Mouse (Mus musculus) testis, adult 2 months (tissue): Measurements from ENCODE around the gene 2310050C09Rik. TPM values are rescaled to one million over a fixed set of nuclear protein-coding genes. Genes with fewer than 3 reads are reported as not detected.

Source experiments
- H3K27ac ChIP-seq: fragments of 200-500 bp; 2 replicates; pipeline ENCODE4 v1.5.1; 2012; ENCODE audit warnings: low read depth, low read length; ENCODE audit not compliant: control insufficient read depth, insufficient read depth
- H3K27me3 ChIP-seq: fragments of 200-500 bp; 2 replicates; pipeline ENCODE4 v1.6.1; 2012; ENCODE audit warnings: mild to moderate bottlenecking, low read length, moderate library complexity; ENCODE audit not compliant: control insufficient read depth, insufficient read depth
- H3K36me3 ChIP-seq: fragments of 200-500 bp; 2 replicates; pipeline ENCODE4 v1.6.1; 2012; ENCODE audit warnings: mild to moderate bottlenecking, low read length; ENCODE audit not compliant: control insufficient read depth, insufficient read depth
- H3K4me1 ChIP-seq: fragments of 200-500 bp; 2 replicates; pipeline ENCODE4 v1.6.1; 2012; ENCODE audit warnings: low read length; ENCODE audit not compliant: control insufficient read depth, insufficient read depth
- H3K4me3 ChIP-seq: fragments of 200-500 bp; 2 replicates; pipeline ENCODE4 v1.5.1; 2012; ENCODE audit warnings: low read depth, mild to moderate bottlenecking, low read length, moderate library complexity, mixed read lengths; ENCODE audit not compliant: control insufficient read depth
- CTCF ChIP-seq: fragments of 200-500 bp; IDR thresholded peaks from 2 replicates; pipeline ENCODE4 v1.5.1; 2012; ENCODE audit warnings: low read depth, mild to moderate bottlenecking, inconsistent platforms, low read length, moderate library complexity; ENCODE audit not compliant: control insufficient read depth, insufficient read depth, insufficient replicate concordance
- POLR2A ChIP-seq: fragments of 200-500 bp; IDR thresholded peaks from 2 replicates; pipeline ENCODE4 v1.6.1; 2012; ENCODE audit warnings: low read depth, mild to moderate bottlenecking, inconsistent platforms, low read length, moderate library complexity; ENCODE audit not compliant: control insufficient read depth
- polyA plus RNA-seq: library from polyadenylated mRNA; depleted of rRNA; stranded (reverse); fragments of >200 nt; gene quantifications from 2 replicates; pipeline ENCODE4 v1.2.3, GENCODE M21; 2012; rRNA removed

2310050C09Rik gene
- polyA plus RNA-seq, 1 experiment: not detected

DNA sequence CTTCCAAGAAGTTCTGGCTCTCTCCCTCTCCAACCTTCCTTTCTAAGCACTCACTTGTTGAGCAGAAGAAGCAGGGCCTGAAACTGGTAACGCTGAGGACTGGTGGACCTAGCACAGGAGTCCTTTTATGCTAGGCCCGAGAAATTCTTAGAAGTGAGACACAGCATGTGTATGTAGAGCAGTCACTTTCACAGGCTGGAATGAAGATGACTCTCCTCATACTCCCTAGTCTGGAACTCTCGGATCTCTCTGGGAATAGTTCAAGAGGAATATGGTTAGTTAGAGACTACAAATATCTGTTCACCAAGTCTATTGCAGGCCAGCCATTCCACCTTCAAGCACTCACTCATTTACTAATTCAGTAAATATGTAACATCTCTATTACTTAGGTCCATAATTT is 18.8 kb downstream of the 2310050C09Rik start, which contains the start of gene Lce1l:
Gene Lce1l, minus strand, starts transcription at position 101 of the 400 bp plus-strand sequence.
- Histone ChIP-seq H3K27ac (no peak within 1 kb of the TSS), H3K36me3 (no peaks in the 10 kb centered on the region), H3K4me1 (no peaks in the 10 kb centered on the region), H3K27me3 (no peaks in the 10 kb centered on the region), H3K4me3 (no peak within 1 kb of the TSS)
- TF ChIP-seq CTCF (no peak), POLR2A (no peak)

DNA sequence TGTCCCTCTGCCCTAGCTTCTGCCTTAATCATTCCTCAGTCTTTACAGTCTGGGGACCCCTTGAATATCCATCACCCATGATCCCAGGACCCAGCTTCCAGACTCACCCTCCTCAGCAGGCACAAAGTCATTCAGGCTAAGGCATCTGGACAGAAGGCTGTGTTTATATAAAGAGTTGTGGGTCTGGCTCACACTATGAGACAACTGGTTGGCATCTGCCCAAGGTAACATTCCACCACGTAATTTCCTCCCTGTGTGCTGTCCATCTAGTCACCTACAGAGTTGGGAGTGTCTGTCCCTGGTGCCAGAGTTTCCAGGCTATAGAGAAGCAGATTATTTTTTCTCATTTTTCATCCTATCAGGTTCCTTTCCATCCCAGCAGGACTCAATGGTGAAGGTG is 42.9 kb downstream of the 2310050C09Rik start, which contains the start of gene Kprp:
Gene Kprp, minus strand, starts transcription at position 140 of the 400 bp plus-strand sequence.
- TF ChIP-seq POLR2A (no peak), CTCF (no peak)
- H3K36me3 ChIP-seq: no peaks in the 10 kb centered on the region
- H3K4me1 ChIP-seq: peaks cover 12% of the 10 kb centered on the region
- H3K27me3 ChIP-seq: no peaks in the 10 kb centered on the region
- no peak within 1 kb of the TSS for H3K4me3 ChIP-seq
- H3K27ac ChIP-seq: no peak within 1 kb of the TSS

DNA sequence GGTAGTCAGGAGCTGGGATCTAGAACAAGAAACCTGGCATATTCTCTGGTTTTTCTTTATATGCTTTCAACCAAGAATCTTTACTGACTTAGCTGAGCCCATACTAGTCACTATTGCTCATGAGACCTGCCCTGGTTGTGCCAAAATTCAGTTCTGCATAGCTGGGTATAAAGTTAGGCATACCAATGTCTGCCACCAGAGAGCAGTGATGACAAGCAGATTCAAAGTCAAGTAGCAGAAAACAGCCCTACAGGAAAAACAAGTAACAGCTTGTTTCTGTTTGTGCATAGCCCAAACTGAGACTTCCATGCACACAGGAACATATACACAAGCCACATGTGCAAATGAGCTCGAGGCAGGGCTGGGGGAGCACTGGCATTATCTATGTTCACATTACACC is 44.2 kb downstream of the 2310050C09Rik start:
- Histone ChIP-seq H3K4me1 (peaks cover 12% of the 10 kb centered on the region), H3K36me3 (no peaks in the 10 kb centered on the region)

More for the DNA sequence above, 44.2 kb downstream of the 2310050C09Rik start:
- no peak overlapping the region for H3K4me3 ChIP-seq
- no peaks in the 10 kb centered on the region for H3K27me3 ChIP-seq
- TF ChIP-seq POLR2A: no peak
- no peak for TF ChIP-seq CTCF
- H3K27ac ChIP-seq: no peak overlapping the region

Other genes with a start within 250 kb of the 2310050C09Rik start
- 0.66 and 0.89 TPM in 2 replicates for gene Lce6a, start 248.6 kb downstream of the 2310050C09Rik start, polyA plus RNA-seq
- not detected in 2 replicates for gene Lce1a1, start 221.9 kb downstream of the 2310050C09Rik start, polyA plus RNA-seq
- not detected in 2 replicates for gene Lce1b, start 213.3 kb downstream of the 2310050C09Rik start, polyA plus RNA-seq
- not detected in 2 replicates for gene Lce1a2, start 199.9 kb downstream of the 2310050C09Rik start, polyA plus RNA-seq
- 0.42 and 0.85 TPM in 2 replicates for gene Lce1c, start 191.0 kb downstream of the 2310050C09Rik start, polyA plus RNA-seq
- gene Lce1d, start 183.0 kb downstream of the 2310050C09Rik start, polyA plus RNA-seq: not detected in 2 replicates
- not detected in 2 replicates for gene Lce1e, start 161.1 kb downstream of the 2310050C09Rik start, polyA plus RNA-seq
- not detected in 2 replicates for gene Lce1f, start 149.9 kb downstream of the 2310050C09Rik start, polyA plus RNA-seq
- not detected in 2 replicates for gene Gm38119, start 131.1 kb downstream of the 2310050C09Rik start, polyA plus RNA-seq
- not detected in 2 replicates for gene Lce1g, start 117.9 kb downstream of the 2310050C09Rik start, polyA plus RNA-seq
- gene Lce1h, start 105.2 kb downstream of the 2310050C09Rik start, polyA plus RNA-seq: not detected in 2 replicates
- not detected in 2 replicates for gene Lce1i, start 91.3 kb downstream of the 2310050C09Rik start, polyA plus RNA-seq
- gene Lce1j, start 79.7 kb downstream of the 2310050C09Rik start, polyA plus RNA-seq: not detected in 2 replicates
- gene Lce1k, start 62.3 kb downstream of the 2310050C09Rik start, polyA plus RNA-seq: not detected in 2 replicates
- gene Kprp, start 43.0 kb downstream of the 2310050C09Rik start, polyA plus RNA-seq: not detected in 2 replicates
- not detected in 2 replicates for gene Lce1l, start 18.9 kb downstream of the 2310050C09Rik start, polyA plus RNA-seq
- gene Lce3a, start 56.0 kb upstream of the 2310050C09Rik start, polyA plus RNA-seq: not detected in 2 replicates
- gene Lce3b, start 62.8 kb upstream of the 2310050C09Rik start, polyA plus RNA-seq: not detected in 2 replicates
- gene Lce3c, start 74.3 kb upstream of the 2310050C09Rik start, polyA plus RNA-seq: not detected in 2 replicates
- gene Lce3d, start 87.2 kb upstream of the 2310050C09Rik start, polyA plus RNA-seq: not detected in 2 replicates
- gene Lce3e, start 96.8 kb upstream of the 2310050C09Rik start, polyA plus RNA-seq: not detected in 2 replicates
- not detected in 2 replicates for gene Lce3f, start 122.0 kb upstream of the 2310050C09Rik start, polyA plus RNA-seq
- gene Crct1, start 145.5 kb upstream of the 2310050C09Rik start, polyA plus RNA-seq: not detected in 2 replicates
- not detected in 2 replicates for gene Lce1m, start 148.8 kb upstream of the 2310050C09Rik start, polyA plus RNA-seq
- gene Gm4858, start 198.6 kb upstream of the 2310050C09Rik start, polyA plus RNA-seq: not detected in 2 replicates